Mouse (Mus musculus) layer of hippocampus, postnatal 14 days (tissue): Measurements from ENCODE around the gene Capg. TPM values are rescaled to one million over a fixed set of nuclear protein-coding genes. Genes with fewer than 3 reads are reported as not detected.
A peak's percentile ranks its signal among the peaks of the same experiment; 100 is the strongest.

Experiments used
- DNase-seq, 2 experiments: peaks; one replicate each; pipeline ENCODE4 v3.0.0; 2021 to 2022; ENCODE audit warnings: low spot score in 2 of 2, mixed read lengths in 1 of 2
- total RNA-seq, 2 experiments: library from RNA; stranded (reverse); gene quantifications; 2 replicates each; pipeline ENCODE4 v1.2.3; 2021

The Capg gene
- total RNA-seq, 2 experiments from 2014 or later = 3.0 to 3.6 TPM

- DNase-seq = peak; percentile 90 to 94
These were observed 21.9 kb downstream of the Capg start for GRCm38 (mm10) chr6:72566044-72566443.

GRCm38 (mm10) chr6:72567508-72567907 lies 23.3 kb downstream of the Capg start:
- DNase-seq = no peak

- no peak for DNase-seq
These were observed 24.5 kb downstream of the Capg start for GRCm38 (mm10) chr6:72568736-72569135.

- DNase-seq = peak in 1 of 2 experiments; percentile 74
These were observed 26.6 kb downstream of the Capg start for GRCm38 (mm10) chr6:72570644-72571397.

- DNase-seq = no peak
These were observed 27.6 kb downstream of the Capg start for GRCm38 (mm10) chr6:72571826-72572225.

- DNase-seq = no peak
These were observed 31.9 kb downstream of the Capg start for GRCm38 (mm10) chr6:72576041-72576440.

- DNase-seq = no peak
These were observed 37.6 kb downstream of the Capg start for GRCm38 (mm10) chr6:72581625-72582382.

GRCm38 (mm10) chr6:72583211-72583839 lies 39.1 kb downstream of the Capg start:
- DNase-seq = no peak

- DNase-seq = no peak
These were observed 40.0 kb downstream of the Capg start for GRCm38 (mm10) chr6:72584154-72584553.

GRCm38 (mm10) chr6:72586701-72587100 lies 42.5 kb downstream of the Capg start:
- DNase-seq = no peak

GRCm38 (mm10) chr6:72588307-72588706 lies 44.1 kb downstream of the Capg start:
- DNase-seq = no peak

- no peak for DNase-seq
These were observed 45.9 kb downstream of the Capg start for GRCm38 (mm10) chr6:72590111-72590510.

- peak; percentile 34 to 55 for DNase-seq
These were observed 49.0 kb downstream of the Capg start for GRCm38 (mm10) chr6:72593011-72593803.

GRCm38 (mm10) chr6:72593914-72594313 lies 49.7 kb downstream of the Capg start:
- DNase-seq = no peak

GRCm38 (mm10) chr6:72597083-72597874 lies 53.1 kb downstream of the Capg start:
- peak; percentile 15 to 48 for DNase-seq

- peak; percentile 87 to 96 for DNase-seq
These were observed 54.0 kb downstream of the Capg start, which contains the start of the genes Elmod3 and Retsat for GRCm38 (mm10) chr6:72597956-72598753. Gene Elmod3 (minus strand): TSS chr6:72598413. Gene Retsat (plus strand): TSS chr6:72598475.

- peak in 1 of 2 experiments; percentile 64 for DNase-seq
These were observed 54.8 kb downstream of the Capg start for GRCm38 (mm10) chr6:72598791-72599557.

- DNase-seq = no peak
These were observed 56.0 kb downstream of the Capg start for GRCm38 (mm10) chr6:72600216-72600615.
